Comparison of ENCODE assay signal across 22 mouse cellular contexts in the genomic region with DNA sequence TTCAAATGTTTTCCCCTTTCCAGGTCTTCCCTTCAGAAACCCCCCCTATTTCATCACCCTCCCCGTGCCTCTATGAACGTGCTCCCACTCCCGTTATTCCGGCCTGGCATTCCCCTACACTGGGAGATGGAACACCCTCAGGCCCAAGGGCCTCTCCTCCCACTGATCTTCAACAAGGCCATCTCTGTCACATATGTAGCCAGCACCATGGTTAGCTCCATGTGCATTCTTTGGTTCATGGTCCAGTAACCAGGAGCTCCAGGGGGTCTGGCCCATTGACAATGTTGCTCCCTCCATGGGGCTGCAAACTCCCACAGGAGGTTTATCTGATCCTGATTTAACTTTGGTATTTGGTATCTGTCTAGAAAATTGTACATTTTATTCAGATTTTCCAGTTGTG. TPM values are rescaled to one million over a fixed set of nuclear protein-coding genes. Genes with fewer than 3 reads are reported as not detected.
DNase-seq lines count a peak whose midpoint lies in the region; ATAC-seq lines count a peak whose summit lies in the region.
"Had no signal": no experiment of that assay in that cellular context is flagged by ENCODE, and none has a peak within 500 bp of the region (broad histone marks: within the 10 kb centered on the region; RNA-seq: fewer than 3 reads in every experiment).

No protein-coding gene starts in this region.

- no peak for ATAC-seq in midbrain, embryonic 11.5 days (ENCODE audit: low FRiP score)
- no peak for ATAC-seq in midbrain, embryonic 13.5 days
- ATAC-seq: intestine, postnatal 0 days had no signal

- no peaks in the 10 kb centered on the region for H3K27me3 ChIP-seq in midbrain, embryonic 11.5 days (ENCODE audit: control insufficient read depth, insufficient read depth, low read length)
- no peaks in the 10 kb centered on the region for H3K27me3 ChIP-seq in midbrain, embryonic 13.5 days
- H3K27me3 ChIP-seq: embryonic facial prominence, embryonic 12.5 days; hindbrain, embryonic 13.5 days; limb, embryonic 15.5 days had no signal

- H3K36me3 ChIP-seq in midbrain, embryonic 11.5 days (ENCODE audit: control insufficient read depth, insufficient read depth, low read length) = no peaks in the 10 kb centered on the region
- H3K36me3 ChIP-seq in midbrain, embryonic 13.5 days = no peaks in the 10 kb centered on the region
- H3K36me3 ChIP-seq: embryonic facial prominence, embryonic 12.5 days; forebrain, embryonic 10.5 days; G1E; hindbrain, embryonic 13.5 days; limb, embryonic 15.5 days had no signal

- H3K4me1 ChIP-seq in midbrain, embryonic 11.5 days (ENCODE audit: control insufficient read depth, insufficient read depth, low read length) = no peaks in the 10 kb centered on the region
- H3K4me1 ChIP-seq in midbrain, embryonic 13.5 days (replicated peaks) = no peaks in the 10 kb centered on the region
- H3K4me1 ChIP-seq: embryonic facial prominence, embryonic 12.5 days; forebrain, embryonic 10.5 days; hindbrain, embryonic 13.5 days; limb, embryonic 15.5 days had no signal

- WGBS in midbrain, embryonic 11.5 days = 77% methylated on average over 4 of the region's 4 CpGs
- 74% methylated on average over 4 of the region's 4 CpGs for WGBS in midbrain, embryonic 13.5 days

- H3K4me3 ChIP-seq in midbrain, embryonic 11.5 days (ENCODE audit: low read depth, low read length) = no peak overlapping the region
- H3K4me3 ChIP-seq in midbrain, embryonic 13.5 days (replicated peaks) = no peak overlapping the region
- H3K4me3 ChIP-seq: embryonic facial prominence, embryonic 12.5 days; forebrain, embryonic 10.5 days; hindbrain, embryonic 13.5 days; limb, embryonic 15.5 days had no signal

- H3K9ac ChIP-seq in midbrain, embryonic 11.5 days (ENCODE audit: low read length) = no peak overlapping the region
- H3K9ac ChIP-seq in midbrain, embryonic 13.5 days (replicated peaks) = no peak overlapping the region
- H3K9ac ChIP-seq: embryonic facial prominence, embryonic 12.5 days; hindbrain, embryonic 13.5 days; limb, embryonic 15.5 days had no signal

- peak; percentile 23 for DNase-seq in embryo, embryonic 10 days (ENCODE audit: low spot score)
- no peak for DNase-seq in embryo, embryonic 9.5 days (ENCODE audit: extremely low spot score)
- peak; percentile 59 for DNase-seq in midbrain, embryonic 11.5 days (ENCODE audit: low spot score, missing footprints)
- peak; percentile 43 for DNase-seq in ZHBTc4 (ENCODE audit: low read depth, low spot score)
- DNase-seq in mesoderm, embryonic 11.5 days (ENCODE audit: low read depth, low spot score) = peak; percentile 16
- no peak for DNase-seq in urinary bladder, postnatal 25 days (ENCODE audit: low spot score)
- DNase-seq in gastrocnemius, adult 8-10 months (ENCODE audit: low spot score in 2 of 2) = no peak
- DNase-seq: cerebellum, adult 11-12 months; thymus, postnatal 4 days had no signal

- no peaks in the 10 kb centered on the region for H3K9me3 ChIP-seq in midbrain, embryonic 11.5 days (ENCODE audit: control insufficient read depth, low read length)
- H3K9me3 ChIP-seq in midbrain, embryonic 13.5 days = no peaks in the 10 kb centered on the region
- H3K9me3 ChIP-seq: embryonic facial prominence, embryonic 12.5 days; forebrain, embryonic 10.5 days; G1E; hindbrain, embryonic 13.5 days; limb, embryonic 15.5 days had no signal

- no peak overlapping the region for H3K27ac ChIP-seq in midbrain, embryonic 11.5 days (ENCODE audit: low read depth, low read length)
- H3K27ac ChIP-seq in midbrain, embryonic 13.5 days = no peak overlapping the region
- H3K27ac ChIP-seq: embryonic facial prominence, embryonic 12.5 days; forebrain, embryonic 10.5 days; hindbrain, embryonic 13.5 days; limb, embryonic 15.5 days had no signal

- no peak overlapping the region for H3K4me2 ChIP-seq in midbrain, embryonic 11.5 days
- H3K4me2 ChIP-seq in midbrain, embryonic 13.5 days (replicated peaks) = no peak overlapping the region
- H3K4me2 ChIP-seq: embryonic facial prominence, embryonic 12.5 days; hindbrain, embryonic 13.5 days; limb, embryonic 15.5 days had no signal

RNA-seq across cellular contexts. Expression of a gene that starts 30.5 kb away (rescaled TPM):
- not detected in 2 replicates for polyA plus RNA-seq in midbrain, embryonic 11.5 days (2014; fragmentation: Nextera tagmentation; extraction: Ambion mirVana)
- polyA plus RNA-seq in midbrain, embryonic 13.5 days (2015; fragmentation: Nextera tagmentation; extraction: Ambion mirVana) = 0.22 TPM in 1 of 2 replicates, not detected in the other
- total RNA-seq in gastrocnemius, adult 8-10 months (2022) = not detected
- total RNA-seq: G1E; megakaryocyte, adult 5-6 weeks; monocyte, adult 5-6 weeks had no signal
- polyA plus RNA-seq: embryonic facial prominence, embryonic 12.5 days; forebrain, embryonic 10.5 days; frontal cortex, adult 2 months; G1E; gonadal fat pad, adult 2 months; heart, embryonic 14.5 days; intestine, postnatal 0 days; limb, embryonic 15.5 days; spleen, adult 2 months had no signal

Comparison
In these comparisons a context has a peak if more than half of its experiments do, and no peak if none do; other contexts are left out.
1. DNase-seq: peak in embryo, embryonic 10 days (single experiment), midbrain, embryonic 11.5 days (single experiment), ZHBTc4 (single experiment) and mesoderm, embryonic 11.5 days (single experiment); none in embryo, embryonic 9.5 days (single experiment), urinary bladder, postnatal 25 days (single experiment) and gastrocnemius, adult 8-10 months (0 of 2).